Mouse (Mus musculus) thymus, adult 2 months (tissue): ENCODE results near the gene Cemip2. TPM values are rescaled to one million over a fixed set of nuclear protein-coding genes. Genes with fewer than 3 reads are reported as not detected.

Experiments used
- DNase-seq: peaks from one replicate; pipeline ENCODE4 v3.0.0; 2021
- H3K27ac ChIP-seq: fragments of 200-500 bp; 2 replicates; pipeline ENCODE4 v1.5.1; 2012; ENCODE audit warnings: low read length, control low read depth; ENCODE audit not compliant: control insufficient read depth, insufficient read depth
- H3K27me3 ChIP-seq: fragments of 200-500 bp; 2 replicates; pipeline ENCODE4 v1.6.1; 2012; ENCODE audit warnings: mild to moderate bottlenecking, low read length, moderate library complexity, mixed read lengths; ENCODE audit not compliant: control insufficient read depth, insufficient read depth
- H3K36me3 ChIP-seq: fragments of 200-500 bp; 2 replicates; pipeline ENCODE4 v1.6.1; 2012; ENCODE audit warnings: mild to moderate bottlenecking, low read length, moderate library complexity; ENCODE audit not compliant: control insufficient read depth, insufficient read depth
- H3K4me1 ChIP-seq: fragments of 200-500 bp; replicated peaks from 2 replicates; pipeline ENCODE4 v1.6.1; 2012; ENCODE audit warnings: low read length; ENCODE audit not compliant: control insufficient read depth, insufficient read depth
- H3K4me3 ChIP-seq: fragments of 200-500 bp; 2 replicates; pipeline ENCODE4 v1.5.1; 2012; ENCODE audit warnings: mild to moderate bottlenecking, low read length, control low read depth, moderate library complexity; ENCODE audit not compliant: control insufficient read depth, insufficient read depth
- CTCF ChIP-seq: fragments of 200-500 bp; IDR thresholded peaks from 2 replicates; pipeline ENCODE4 v1.5.1; 2012; ENCODE audit warnings: mild to moderate bottlenecking, control low read depth, low read length, moderate library complexity, borderline replicate concordance; ENCODE audit not compliant: control insufficient read depth, poor library complexity, insufficient read depth; ENCODE audit errors: extremely low read depth
- POLR2A ChIP-seq: fragments of 200-500 bp; IDR thresholded peaks from 2 replicates; pipeline ENCODE4 v1.6.1; 2012; ENCODE audit warnings: mild to moderate bottlenecking, low read length, control low read depth, moderate library complexity; ENCODE audit not compliant: control insufficient read depth, poor library complexity, insufficient read depth; ENCODE audit errors: extremely low read depth
- WGBS: fragments of 180-500 bp; shearing (Covaris S2); methylation state at CpG from one replicate; pipeline ENCODE4 v1.1.7; 2018; 5-methylcytosine and 5-hydroxymethylcytosine counted together
- polyA plus RNA-seq: library from polyadenylated mRNA; depleted of rRNA; stranded (reverse); fragments of >200 nt; gene quantifications from 2 replicates; pipeline ENCODE4 v1.2.3, GENCODE M21; 2012; rRNA removed

Gene Cemip2
- polyA plus RNA-seq: 3.1 TPM in 2 replicates

- peaks cover 16% of the 10 kb centered on the region for H3K4me1 ChIP-seq
- H3K27me3 ChIP-seq: no peaks in the 10 kb centered on the region; the same call in 1 of the 2 replicates
- peak within 1 kb of the TSS; percentile 84 for H3K4me3 ChIP-seq
- no peak for TF ChIP-seq POLR2A
- TF ChIP-seq CTCF: no peak
- H3K36me3 ChIP-seq: no peaks in the 10 kb centered on the region
- WGBS: under 1% methylated on average over 73 of the region's 75 CpGs
- peak; percentile 90 for DNase-seq
- no peak within 1 kb of the TSS for H3K27ac ChIP-seq
Measured at GRCm38 (mm10) chr19:21778147-21778917, at the start of gene Cemip2. Gene Cemip2, plus strand, starts transcription at chr19:21778342.

GRCm38 (mm10) chr19:21728342-21728741 lies 49.8 kb upstream of the Cemip2 start:
- H3K27ac ChIP-seq: no peak overlapping the region

GRCm38 (mm10) chr19:21731887-21732286 lies 46.3 kb upstream of the Cemip2 start:
- no peak overlapping the region for H3K4me3 ChIP-seq
- no peaks in the 10 kb centered on the region for H3K36me3 ChIP-seq
- DNase-seq: no peak
- 94% methylated on average over 5 of the region's 5 CpGs for WGBS
- no peaks in the 10 kb centered on the region for H3K4me1 ChIP-seq
- TF ChIP-seq POLR2A: no peak
- no peak for TF ChIP-seq CTCF
- no peaks in the 10 kb centered on the region for H3K27me3 ChIP-seq
- no peak overlapping the region for H3K27ac ChIP-seq

More at GRCm38 (mm10) chr19:21728342-21728741, 49.8 kb upstream of the Cemip2 start:
- Histone ChIP-seq H3K4me1 (no peaks in the 10 kb centered on the region), H3K4me3 (no peak overlapping the region), H3K27me3 (no peaks in the 10 kb centered on the region), H3K36me3 (no peaks in the 10 kb centered on the region)
- no peak for DNase-seq
- TF ChIP-seq POLR2A (no peak), CTCF (no peak)
- WGBS: 94% methylated on average over 6 of the region's 6 CpGs

GRCm38 (mm10) chr19:21733176-21733575 lies 45.0 kb upstream of the Cemip2 start:
- Histone ChIP-seq H3K27me3 (no peaks in the 10 kb centered on the region), H3K4me3 (no peak overlapping the region), H3K36me3 (no peaks in the 10 kb centered on the region), H3K27ac (no peak overlapping the region), H3K4me1 (peaks cover 4% of the 10 kb centered on the region; the same call in 1 of the 2 replicates)
- WGBS: 97% methylated on average over 2 of the region's 2 CpGs
- no peak for DNase-seq
- no peak for TF ChIP-seq POLR2A

GRCm38 (mm10) chr19:21734112-21734511 lies 44.0 kb upstream of the Cemip2 start:
- H3K27ac ChIP-seq: no peak overlapping the region
- H3K4me3 ChIP-seq: no peak overlapping the region
- H3K4me1 ChIP-seq: peaks cover 5% of the 10 kb centered on the region; the same call in 1 of the 2 replicates
- no peak for TF ChIP-seq POLR2A
- no peaks in the 10 kb centered on the region for H3K36me3 ChIP-seq
- H3K27me3 ChIP-seq: no peaks in the 10 kb centered on the region
- WGBS: 83% methylated on average over 5 of the region's 5 CpGs
- no peak for DNase-seq

- 4% methylated on average over 18 of the region's 18 CpGs for WGBS
- H3K4me3 ChIP-seq: peak overlapping the region; percentile 43
- peaks cover 5% of the 10 kb centered on the region; the same call in 1 of the 2 replicates for H3K4me1 ChIP-seq
- H3K27me3 ChIP-seq: no peaks in the 10 kb centered on the region
- H3K27ac ChIP-seq: 0 out of 2 replicates have a peak overlapping the region, but pooled peaks have one; percentile 2
- TF ChIP-seq POLR2A (no peak), CTCF (no peak)
- peak; percentile 18 for DNase-seq
- H3K36me3 ChIP-seq: no peaks in the 10 kb centered on the region
Measured at GRCm38 (mm10) chr19:21737446-21737845, 40.7 kb upstream of the Cemip2 start.
